Comparison of ENCODE assay signal across 10 mouse cellular contexts in the genomic region with DNA sequence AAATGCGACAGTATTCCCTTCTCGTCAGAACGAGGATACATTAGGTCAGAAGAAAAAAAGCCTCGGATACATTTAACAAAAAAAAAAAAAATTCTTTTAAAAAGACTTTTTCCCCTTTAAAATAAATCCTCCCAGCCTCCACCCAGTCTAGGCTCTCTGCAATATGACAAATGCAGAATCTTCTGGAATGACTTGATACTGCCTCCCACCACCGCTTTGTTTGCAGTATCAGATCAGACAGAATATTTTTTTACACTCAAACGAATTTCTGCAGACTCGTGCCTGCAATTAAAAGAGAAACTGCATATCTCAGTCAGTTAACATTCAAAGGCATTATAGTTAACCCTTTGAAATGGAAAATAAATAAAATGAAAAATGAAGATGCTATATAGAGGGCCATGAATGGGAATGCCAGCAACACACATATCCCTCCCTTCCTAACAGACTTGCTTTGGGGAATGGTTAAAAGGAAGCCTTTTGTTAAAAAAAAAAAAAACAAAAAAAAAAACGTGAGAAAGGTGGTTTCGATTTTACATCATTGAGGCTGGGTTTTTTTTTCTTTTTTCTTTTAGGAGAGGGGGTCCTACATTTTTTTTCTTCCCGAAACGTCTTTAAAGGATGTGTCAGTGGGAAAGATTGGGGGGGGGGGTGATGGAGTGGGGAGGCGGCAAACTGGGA. TPM values are rescaled to one million over a fixed set of nuclear protein-coding genes. Genes with fewer than 3 reads are reported as not detected.
DNase-seq lines count a peak whose midpoint lies in the region; ATAC-seq and TF ChIP-seq lines count a peak whose summit lies in the region.
"Had no signal": no experiment of that assay in that cellular context is flagged by ENCODE, and none has a peak within 500 bp of the region (broad histone marks: within the 10 kb centered on the region; RNA-seq: fewer than 3 reads in every experiment).

No protein-coding gene starts in this region.

- no peak for ATAC-seq in kidney, embryonic 15.5 days (replicated peaks; ENCODE audit: low FRiP score)
- ATAC-seq in hindbrain, postnatal 0 days: no peak
- no peak for ATAC-seq in midbrain, postnatal 0 days (ENCODE audit: low FRiP score)

- no peak for TF ChIP-seq CTCF in hindbrain, postnatal 0 days (IDR thresholded peaks at IDR 0.05; ENCODE audit: low read depth)
- TF ChIP-seq CTCF in midbrain, postnatal 0 days (IDR thresholded peaks at IDR 0.05): no peak

- no peaks in the 10 kb centered on the region for H3K27me3 ChIP-seq in kidney, embryonic 15.5 days
- no peaks in the 10 kb centered on the region for H3K27me3 ChIP-seq in hindbrain, postnatal 0 days (ENCODE audit: insufficient read depth, low read length)
- no peaks in the 10 kb centered on the region for H3K27me3 ChIP-seq in midbrain, postnatal 0 days (ENCODE audit: insufficient read depth, low read length)

- H3K4me1 ChIP-seq in kidney, embryonic 15.5 days: peaks cover 23% of the 10 kb centered on the region
- peaks cover 16% of the 10 kb centered on the region for H3K4me1 ChIP-seq in hindbrain, postnatal 0 days (ENCODE audit: insufficient read depth, low read length)
- H3K4me1 ChIP-seq in midbrain, postnatal 0 days (ENCODE audit: insufficient read depth, low read length): no peaks in the 10 kb centered on the region; the same call in 1 of the 2 replicates

- no peaks in the 10 kb centered on the region for H3K9me3 ChIP-seq in kidney, embryonic 15.5 days (replicated peaks)
- H3K9me3 ChIP-seq in hindbrain, postnatal 0 days (ENCODE audit: low read length): no peaks in the 10 kb centered on the region
- H3K9me3 ChIP-seq in midbrain, postnatal 0 days (ENCODE audit: low read length): no peaks in the 10 kb centered on the region

- H3K27ac ChIP-seq in kidney, embryonic 15.5 days: peak overlapping the region; percentile 98
- H3K27ac ChIP-seq in hindbrain, postnatal 0 days: peak overlapping the region; percentile 98
- H3K27ac ChIP-seq in midbrain, postnatal 0 days (ENCODE audit: low read depth, low read length): peak overlapping the region; percentile 99

- H3K9ac ChIP-seq in kidney, embryonic 15.5 days: peak overlapping the region; percentile 93
- H3K9ac ChIP-seq in hindbrain, postnatal 0 days (replicated peaks; ENCODE audit: low read length): peak overlapping the region; percentile 75
- H3K9ac ChIP-seq in midbrain, postnatal 0 days (replicated peaks; ENCODE audit: low read length, poor library complexity, severe bottlenecking): peak overlapping the region; percentile 97

- no peak for DNase-seq in kidney, postnatal 4 days
- peak; percentile 30 for DNase-seq in c-Kit-positive CD71-positive TER-119-positive erythroid progenitor cells, embryonic 14.5 days (ENCODE audit: low spot score)
- DNase-seq in hindbrain, postnatal 0 days (ENCODE audit: low spot score): no peak
- peak; percentile 44 for DNase-seq in midbrain, postnatal 0 days (ENCODE audit: low spot score)
- no peak for DNase-seq in left cerebral cortex, adult 9 months (ENCODE audit: low spot score in 2 of 2)
- no peak for DNase-seq in spleen, adult 18-20 months
- no peak for DNase-seq in left cerebral cortex, adult 11 months (ENCODE audit: low spot score)

- H3K36me3 ChIP-seq in kidney, embryonic 15.5 days: peaks cover 42% of the 10 kb centered on the region
- peaks cover 17% of the 10 kb centered on the region; the same call in 1 of the 2 replicates for H3K36me3 ChIP-seq in hindbrain, postnatal 0 days (ENCODE audit: insufficient read depth, low read length)
- H3K36me3 ChIP-seq in midbrain, postnatal 0 days (ENCODE audit: insufficient read depth, low read length): 0 out of 2 replicates have a peak, but pooled peaks cover 12% of the 10 kb centered on the region

- 7% methylated on average over 12 of the region's 12 CpGs for WGBS in kidney, embryonic 15.5 days
- WGBS in hindbrain, postnatal 0 days: 8% methylated on average over 12 of the region's 12 CpGs
- WGBS in midbrain, postnatal 0 days: 5% methylated on average over 12 of the region's 12 CpGs

- peak overlapping the region; percentile 64 for H3K4me2 ChIP-seq in kidney, embryonic 15.5 days
- peak overlapping the region; percentile 54 for H3K4me2 ChIP-seq in hindbrain, postnatal 0 days (ENCODE audit: low read depth, low read length)
- peak overlapping the region; percentile 54 for H3K4me2 ChIP-seq in midbrain, postnatal 0 days (ENCODE audit: low read depth, low read length, poor library complexity, severe bottlenecking)

- peak overlapping the region; percentile 97 for H3K4me3 ChIP-seq in kidney, embryonic 15.5 days (replicated peaks)
- H3K4me3 ChIP-seq in hindbrain, postnatal 0 days (ENCODE audit: low read length): peak overlapping the region; percentile 49
- H3K4me3 ChIP-seq in midbrain, postnatal 0 days (ENCODE audit: low read depth, low read length): peak overlapping the region; percentile 65

RNA-seq across cellular contexts. Expression of gene Ywhag, which starts 1.1 kb away (rescaled TPM):
- 179 and 189 TPM in 2 replicates for polyA plus RNA-seq in kidney, embryonic 15.5 days (2015; fragmentation: Nextera tagmentation; extraction: Ambion mirVana)
- total RNA-seq in hindbrain, postnatal 0 days (2014; rRNA removed): 334 and 336 TPM in 2 replicates
- 734 and 782 TPM in 2 replicates for polyA plus RNA-seq in hindbrain, postnatal 0 days (2015; fragmentation: Nextera tagmentation; extraction: Ambion mirVana)
- total RNA-seq in midbrain, postnatal 0 days (2014; rRNA removed): 357 and 411 TPM in 2 replicates
- polyA plus RNA-seq in midbrain, postnatal 0 days (2015; fragmentation: Nextera tagmentation; extraction: Ambion mirVana): 906 and 919 TPM in 2 replicates

RNA-seq across cellular contexts. Expression of gene Ssc4d, which starts 41.0 kb away (rescaled TPM):
- polyA plus RNA-seq in kidney, embryonic 15.5 days (2015; fragmentation: Nextera tagmentation; extraction: Ambion mirVana): 9.6 and 10.1 TPM in 2 replicates
- 6.5 and 18.9 TPM in 2 replicates for total RNA-seq in hindbrain, postnatal 0 days (2014; rRNA removed)
- polyA plus RNA-seq in hindbrain, postnatal 0 days (2015; fragmentation: Nextera tagmentation; extraction: Ambion mirVana): 3.6 and 3.8 TPM in 2 replicates
- 8.0 and 8.9 TPM in 2 replicates for total RNA-seq in midbrain, postnatal 0 days (2014; rRNA removed)
- 3.6 TPM in 2 replicates for polyA plus RNA-seq in midbrain, postnatal 0 days (2015; fragmentation: Nextera tagmentation; extraction: Ambion mirVana)

RNA-seq across cellular contexts. Expression of gene Hspb1, which starts 45.6 kb away (rescaled TPM):
- polyA plus RNA-seq in kidney, embryonic 15.5 days (2015; fragmentation: Nextera tagmentation; extraction: Ambion mirVana): 70.0 and 72.9 TPM in 2 replicates
- total RNA-seq in hindbrain, postnatal 0 days (2014; rRNA removed): 29.4 and 29.6 TPM in 2 replicates
- polyA plus RNA-seq in hindbrain, postnatal 0 days (2015; fragmentation: Nextera tagmentation; extraction: Ambion mirVana): 28.0 and 30.0 TPM in 2 replicates
- 26.2 and 28.8 TPM in 2 replicates for total RNA-seq in midbrain, postnatal 0 days (2014; rRNA removed)
- polyA plus RNA-seq in midbrain, postnatal 0 days (2015; fragmentation: Nextera tagmentation; extraction: Ambion mirVana): 19.2 and 19.3 TPM in 2 replicates
- total RNA-seq: neutrophil, adult 5-6 weeks had no signal

RNA-seq across cellular contexts. Expression of gene Zp3, which starts 46.5 kb away (rescaled TPM):
- 0.30 TPM in 1 of 2 replicates, not detected in the other for polyA plus RNA-seq in kidney, embryonic 15.5 days (2015; fragmentation: Nextera tagmentation; extraction: Ambion mirVana)
- total RNA-seq in hindbrain, postnatal 0 days (2014; rRNA removed): 0.10 TPM in 1 of 2 replicates, not detected in the other
- 0.18 and 0.39 TPM in 2 replicates for polyA plus RNA-seq in hindbrain, postnatal 0 days (2015; fragmentation: Nextera tagmentation; extraction: Ambion mirVana)
- 0.99 TPM in 1 of 2 replicates, not detected in the other for total RNA-seq in midbrain, postnatal 0 days (2014; rRNA removed)
- polyA plus RNA-seq in midbrain, postnatal 0 days (2015; fragmentation: Nextera tagmentation; extraction: Ambion mirVana): 0.21 and 0.27 TPM in 2 replicates
- total RNA-seq: adrenal gland, adult 2 months; neutrophil, adult 5-6 weeks had no signal
- polyA plus RNA-seq: adrenal gland, adult 2 months had no signal

Comparison
In these comparisons a context has a peak if more than half of its experiments do, and no peak if none do; other contexts are left out.
1. DNase-seq: peak in c-Kit-positive CD71-positive TER-119-positive erythroid progenitor cells, embryonic 14.5 days (single experiment) and midbrain, postnatal 0 days (single experiment); none in kidney, postnatal 4 days (0 of 2), hindbrain, postnatal 0 days (single experiment), left cerebral cortex, adult 9 months (0 of 2), spleen, adult 18-20 months (0 of 2) and left cerebral cortex, adult 11 months (single experiment).
2. Peak in every context shown above with its lines, with median percentiles within 50 percentile points of each other: H3K27ac ChIP-seq, H3K4me2 ChIP-seq, H3K4me3 ChIP-seq and H3K9ac ChIP-seq.